In the genomic region with DNA sequence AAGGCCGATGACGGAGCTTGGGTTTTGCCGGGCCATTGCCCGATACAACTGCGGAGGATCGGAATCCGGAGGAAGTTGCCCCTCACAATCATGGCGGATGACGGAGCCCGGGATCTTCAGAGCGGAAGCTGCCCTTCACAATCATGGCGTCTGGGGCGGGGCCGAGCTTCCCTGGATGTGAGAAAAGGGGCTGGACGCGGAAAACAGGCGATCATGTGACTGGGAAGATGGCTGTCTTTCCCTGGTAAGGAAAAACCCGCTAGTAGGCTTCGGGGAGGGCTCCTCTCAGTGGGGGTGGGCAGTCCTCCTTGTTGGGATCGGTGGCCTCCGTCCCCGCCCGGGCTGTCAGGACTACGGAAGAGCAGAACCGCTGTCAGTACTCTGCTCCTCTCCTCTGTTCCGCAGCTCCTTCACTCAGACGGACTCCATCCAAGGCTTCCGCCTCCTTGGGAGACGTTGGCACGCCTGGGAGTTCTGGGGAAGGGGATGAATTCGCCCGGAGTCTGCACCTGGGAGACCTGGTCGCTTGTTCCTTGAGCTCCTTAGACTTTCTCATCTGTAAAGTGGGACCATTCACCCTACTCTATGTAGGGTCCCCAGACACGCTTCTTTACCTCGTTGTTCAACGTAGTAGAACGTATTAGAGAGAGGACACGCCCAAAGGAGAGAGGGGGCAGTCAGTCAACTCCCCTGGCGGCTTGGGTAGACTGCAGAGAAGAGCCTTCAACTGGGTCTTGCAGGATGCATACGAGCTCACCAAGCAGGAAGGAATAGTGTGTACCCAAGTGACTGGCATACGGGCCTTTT, we compare ENCODE assay signal across 7 mouse cellular contexts. TPM values are rescaled to one million over a fixed set of nuclear protein-coding genes. Genes with fewer than 3 reads are reported as not detected.
DNase-seq lines count a peak whose midpoint lies in the region; ATAC-seq lines count a peak whose summit lies in the region.

No protein-coding gene starts in this region.

- H3K27me3 ChIP-seq in embryonic facial prominence, embryonic 12.5 days, result no peaks in the 10 kb centered on the region
- no peaks in the 10 kb centered on the region for H3K27me3 ChIP-seq in limb, embryonic 11.5 days (ENCODE audit: control insufficient read depth, insufficient read depth, low read length)
- no peaks in the 10 kb centered on the region for H3K27me3 ChIP-seq in midbrain, embryonic 14.5 days (ENCODE audit: control insufficient read depth, insufficient read depth, low read length)

- DNase-seq in adrenal gland, postnatal 25 days, result peak; percentile 97
- DNase-seq in heart, adult 11 months, result peak; percentile 99
- DNase-seq in kidney, adult 18-20 months, result peak; percentile 97
- DNase-seq in limb, embryonic 11.5 days (ENCODE audit: low spot score), result peak; percentile 98
- DNase-seq in midbrain, embryonic 14.5 days, result peak; percentile 99
- DNase-seq in spleen, adult 18-20 months, result peak; percentile 85 to 95

- peak; percentile 89 for ATAC-seq in embryonic facial prominence, embryonic 12.5 days (ENCODE audit: insufficient number of reproducible peaks, insufficient read depth, low FRiP score, low TSS enrichment)
- ATAC-seq in limb, embryonic 11.5 days (ENCODE audit: insufficient number of reproducible peaks, low FRiP score, low TSS enrichment, low read depth), result peak; percentile 93
- peak; percentile 96 for ATAC-seq in midbrain, embryonic 14.5 days (ENCODE audit: low FRiP score, low TSS enrichment)

- no peaks in the 10 kb centered on the region for H3K9me3 ChIP-seq in embryonic facial prominence, embryonic 12.5 days
- H3K9me3 ChIP-seq in limb, embryonic 11.5 days (ENCODE audit: control insufficient read depth, low read length), result no peaks in the 10 kb centered on the region
- no peaks in the 10 kb centered on the region for H3K9me3 ChIP-seq in midbrain, embryonic 14.5 days (ENCODE audit: control insufficient read depth, low read length)

- WGBS in embryonic facial prominence, embryonic 12.5 days, result 3% methylated on average over 41 of the region's 41 CpGs
- WGBS in limb, embryonic 11.5 days, result 4% methylated on average over 41 of the region's 41 CpGs
- WGBS in midbrain, embryonic 14.5 days, result 3% methylated on average over 41 of the region's 41 CpGs

- H3K27ac ChIP-seq in embryonic facial prominence, embryonic 12.5 days, result 0 out of 2 replicates have a peak overlapping the region, but pooled peaks have one; percentile 7
- H3K27ac ChIP-seq in limb, embryonic 11.5 days (replicated peaks; ENCODE audit: low read depth, low read length), result no peak overlapping the region
- H3K27ac ChIP-seq in midbrain, embryonic 14.5 days (replicated peaks; ENCODE audit: low read depth, low read length), result peak overlapping the region; percentile 86

- H3K4me3 ChIP-seq in embryonic facial prominence, embryonic 12.5 days, result peak overlapping the region; percentile 77
- H3K4me3 ChIP-seq in limb, embryonic 11.5 days (ENCODE audit: low read depth, low read length), result peak overlapping the region; percentile 59
- H3K4me3 ChIP-seq in midbrain, embryonic 14.5 days (replicated peaks; ENCODE audit: low read depth, low read length), result peak overlapping the region; percentile 71

- peaks cover 10% of the 10 kb centered on the region; the same call in 1 of the 2 replicates for H3K4me1 ChIP-seq in embryonic facial prominence, embryonic 12.5 days
- H3K4me1 ChIP-seq in limb, embryonic 11.5 days (ENCODE audit: control insufficient read depth, insufficient read depth, low read length), result 0 out of 2 replicates have a peak, but pooled peaks cover 7% of the 10 kb centered on the region
- H3K4me1 ChIP-seq in midbrain, embryonic 14.5 days (ENCODE audit: control insufficient read depth, insufficient read depth, low read length), result peaks cover 10% of the 10 kb centered on the region

- H3K36me3 ChIP-seq in embryonic facial prominence, embryonic 12.5 days, result peaks cover 13% of the 10 kb centered on the region
- H3K36me3 ChIP-seq in limb, embryonic 11.5 days (ENCODE audit: control insufficient read depth, insufficient read depth, low read length), result no peaks in the 10 kb centered on the region
- H3K36me3 ChIP-seq in midbrain, embryonic 14.5 days (ENCODE audit: control insufficient read depth, insufficient read depth, low read length), result peaks cover 29% of the 10 kb centered on the region

- peak overlapping the region; percentile 72 for H3K4me2 ChIP-seq in embryonic facial prominence, embryonic 12.5 days (replicated peaks)
- peak overlapping the region; percentile 45 for H3K4me2 ChIP-seq in limb, embryonic 11.5 days (ENCODE audit: low read depth, severe bottlenecking)
- peak overlapping the region; percentile 76 for H3K4me2 ChIP-seq in midbrain, embryonic 14.5 days (ENCODE audit: low read length)

- H3K9ac ChIP-seq in embryonic facial prominence, embryonic 12.5 days, result peak overlapping the region; percentile 66
- H3K9ac ChIP-seq in limb, embryonic 11.5 days (ENCODE audit: low read length), result peak overlapping the region; percentile 59
- H3K9ac ChIP-seq in midbrain, embryonic 14.5 days (replicated peaks; ENCODE audit: low read length), result peak overlapping the region; percentile 71

RNA-seq across cellular contexts. Expression of a gene that starts 0.7 kb away (rescaled TPM):
- total RNA-seq in adrenal gland, postnatal 25 days (2021), result 62.8 and 76.6 TPM in 2 replicates
- 76.5 and 81.1 TPM in 2 replicates for polyA plus RNA-seq in embryonic facial prominence, embryonic 12.5 days (2016; fragmentation: Nextera tagmentation; extraction: Ambion mirVana)
- 66.2 and 69.8 TPM in 2 replicates for polyA plus RNA-seq in limb, embryonic 11.5 days (2014; fragmentation: Nextera tagmentation; extraction: Ambion mirVana)
- polyA plus RNA-seq in midbrain, embryonic 14.5 days (2014; fragmentation: Nextera tagmentation; extraction: Ambion mirVana), result 83.6 and 101 TPM in 2 replicates

RNA-seq across cellular contexts. Expression of a gene that starts 28.4 kb away (rescaled TPM):
- 9.4 and 10.4 TPM in 2 replicates for total RNA-seq in adrenal gland, postnatal 25 days (2021)
- 28.1 and 34.3 TPM in 2 replicates for polyA plus RNA-seq in embryonic facial prominence, embryonic 12.5 days (2016; fragmentation: Nextera tagmentation; extraction: Ambion mirVana)
- polyA plus RNA-seq in limb, embryonic 11.5 days (2014; fragmentation: Nextera tagmentation; extraction: Ambion mirVana), result 19.2 and 20.3 TPM in 2 replicates
- polyA plus RNA-seq in midbrain, embryonic 14.5 days (2014; fragmentation: Nextera tagmentation; extraction: Ambion mirVana), result 17.4 and 20.1 TPM in 2 replicates

RNA-seq across cellular contexts. Expression of a gene that starts 35.2 kb away (rescaled TPM):
- 99.1 and 107 TPM in 2 replicates for total RNA-seq in adrenal gland, postnatal 25 days (2021)
- polyA plus RNA-seq in embryonic facial prominence, embryonic 12.5 days (2016; fragmentation: Nextera tagmentation; extraction: Ambion mirVana), result 79.3 and 80.6 TPM in 2 replicates
- polyA plus RNA-seq in limb, embryonic 11.5 days (2014; fragmentation: Nextera tagmentation; extraction: Ambion mirVana), result 67.0 and 74.3 TPM in 2 replicates
- polyA plus RNA-seq in midbrain, embryonic 14.5 days (2014; fragmentation: Nextera tagmentation; extraction: Ambion mirVana), result 200 and 209 TPM in 2 replicates
